Mouse (Mus musculus) induced T-regulatory cell, adult 2 months (primary cell): ENCODE measurements around the gene Ahsg.

ENCODE experiments used
- DNase-seq: peaks from one replicate; pipeline ENCODE4 v3.0.0-alpha.2; 2012; ENCODE audit warnings: low read depth

Ahsg gene

GRCm38 (mm10) chr16:22890683-22891510 is at the start of gene Ahsg:
Ahsg (plus strand) TSS chr16:22891277.
- DNase-seq, result no peak

DNA sequence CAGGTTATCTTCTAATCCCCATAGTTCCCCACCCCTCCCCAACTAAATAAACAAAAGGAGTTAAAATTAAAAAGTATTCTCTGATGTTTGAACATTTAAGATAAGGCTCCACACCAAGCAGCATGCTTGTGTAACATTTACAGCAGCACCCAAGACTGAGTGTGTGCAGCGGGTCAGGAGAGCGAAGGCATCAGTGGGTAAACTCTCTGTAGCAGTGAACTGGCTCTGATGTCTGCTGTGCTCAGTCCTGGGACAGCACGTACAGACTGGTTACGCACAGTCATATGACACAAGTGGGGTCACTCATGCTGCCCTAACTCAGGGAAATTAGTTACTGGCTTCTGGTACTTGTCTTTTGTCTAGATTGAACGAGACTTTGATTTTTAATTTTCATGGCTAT is 48.2 kb upstream of the Ahsg start:
- no peak for DNase-seq

DNA sequence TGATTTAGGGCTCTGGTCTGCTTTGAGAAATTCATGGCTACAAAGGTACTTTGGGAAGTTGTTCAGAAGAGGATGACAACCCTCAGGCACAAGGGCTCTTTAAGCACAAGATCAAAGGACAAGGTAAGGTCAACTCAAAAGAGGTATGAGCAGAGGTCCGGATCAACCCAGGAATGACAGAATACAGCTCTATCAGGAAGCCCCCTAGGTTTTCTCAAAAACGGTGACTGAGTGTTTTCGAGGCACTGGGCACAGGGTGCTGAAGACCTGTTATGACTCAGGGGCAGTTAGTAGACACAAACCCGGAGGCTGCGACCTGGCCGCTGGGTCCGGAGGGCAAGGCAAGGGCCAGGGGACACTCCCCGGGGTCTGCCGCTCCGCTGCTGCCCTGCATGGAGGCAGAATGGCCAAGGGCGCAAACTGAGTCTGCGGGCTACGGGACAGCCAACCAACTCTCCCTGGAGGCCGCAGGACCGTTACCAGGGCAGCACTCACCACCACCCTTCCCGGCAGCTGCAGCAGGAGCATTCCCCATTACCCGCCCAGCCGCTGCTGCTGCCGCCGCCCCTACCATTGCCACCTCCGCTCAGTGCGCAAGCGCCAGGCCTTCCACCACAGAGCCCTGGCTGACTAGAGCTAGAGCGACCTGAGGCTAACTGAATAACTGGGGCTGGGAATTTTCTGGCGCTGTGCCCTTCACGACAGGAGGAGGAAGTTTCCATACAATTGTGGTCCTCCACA is 46.8 kb upstream of the Ahsg start:
- DNase-seq, result no peak

GRCm38 (mm10) chr16:22844834-22845233 is 46.2 kb upstream of the Ahsg start:
- DNase-seq, result no peak

- no peak for DNase-seq
Measured at GRCm38 (mm10) chr16:22845481-22845880, 45.6 kb upstream of the Ahsg start.

- DNase-seq, result no peak
Measured at GRCm38 (mm10) chr16:22847686-22848085, 43.4 kb upstream of the Ahsg start.

DNA sequence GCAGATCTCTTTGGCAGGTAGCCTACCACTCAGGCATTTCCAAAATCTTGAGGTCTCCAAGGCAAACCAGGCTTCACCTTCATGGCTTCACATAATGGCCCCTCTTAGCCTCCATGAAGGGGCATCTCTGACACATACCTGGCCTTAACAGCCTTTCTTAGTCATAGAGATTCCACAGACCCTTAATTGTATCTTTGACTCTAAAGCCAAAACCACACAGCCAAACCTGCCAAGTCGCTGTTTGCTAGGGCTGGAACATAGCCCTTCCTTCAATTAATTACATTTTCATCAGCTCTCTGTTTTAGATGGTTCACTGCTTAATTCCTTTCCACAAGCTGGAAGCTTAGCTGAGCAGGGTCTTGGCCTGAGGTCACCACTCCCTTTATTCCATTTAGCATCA is 42.7 kb upstream of the Ahsg start:
- DNase-seq, result no peak

GRCm38 (mm10) chr16:22852709-22853108 is 38.4 kb upstream of the Ahsg start:
- DNase-seq, result no peak

DNA sequence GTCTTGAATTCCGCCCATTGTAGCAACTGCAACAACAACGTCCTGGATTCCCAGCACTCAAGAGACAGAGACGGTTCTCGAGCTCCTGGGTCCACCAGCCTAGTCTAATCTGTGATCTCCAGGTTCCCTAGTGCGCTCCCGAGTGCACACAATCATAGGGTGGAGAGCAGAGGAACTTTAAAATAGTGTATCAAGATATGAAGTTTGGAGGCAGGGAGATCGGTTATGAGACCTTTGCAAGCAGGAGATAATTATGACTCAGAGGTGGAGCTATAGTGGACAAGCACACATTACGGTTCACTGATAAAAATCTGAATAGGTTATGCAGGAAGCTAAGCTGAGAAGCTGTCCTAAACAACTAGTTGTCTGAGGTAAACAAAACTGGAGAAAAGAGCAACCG is 34.3 kb upstream of the Ahsg start:
- no peak for DNase-seq

DNA sequence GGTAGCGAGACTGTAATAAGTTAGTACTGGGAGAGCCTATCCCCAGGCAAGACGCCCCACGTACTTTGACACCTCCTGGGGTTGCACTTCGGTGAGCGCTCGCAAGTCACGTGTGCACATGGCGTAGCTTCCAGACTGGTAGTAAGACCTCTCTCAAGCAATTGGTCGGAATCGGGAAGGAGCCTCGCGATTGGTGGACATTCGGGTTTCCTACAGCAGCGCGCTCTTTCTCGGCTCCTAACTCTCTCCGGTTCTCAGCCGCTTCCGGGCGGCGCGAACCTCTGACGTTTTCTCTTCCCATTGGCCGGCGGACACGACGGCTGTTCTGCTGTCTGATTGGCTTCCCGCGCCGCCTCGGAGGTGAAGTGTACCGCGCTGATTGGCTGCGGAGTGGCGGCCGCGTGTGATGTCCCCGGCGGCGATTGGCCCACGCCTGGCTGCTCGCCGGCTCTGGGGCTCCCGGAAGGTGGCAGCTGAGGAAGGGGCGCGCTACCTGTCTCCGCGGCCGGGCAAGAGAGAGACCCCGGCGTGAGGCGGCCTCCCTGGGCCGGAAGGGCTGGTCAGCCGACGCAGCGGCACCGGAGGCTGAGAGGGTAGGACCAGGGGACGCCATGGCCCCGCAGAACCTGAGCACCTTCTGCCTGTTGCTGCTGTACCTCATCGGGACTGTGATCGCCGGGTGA is 33.5 kb upstream of the Ahsg start, which contains the start of the genes Tbccd1 and Dnajb11:
Gene Tbccd1 (minus strand): TSS at position 239 of the 683 bp plus-strand sequence.
Gene Dnajb11 (plus strand): TSS at position 415 of the 683 bp plus-strand sequence.
- peak; percentile 99 for DNase-seq

DNA sequence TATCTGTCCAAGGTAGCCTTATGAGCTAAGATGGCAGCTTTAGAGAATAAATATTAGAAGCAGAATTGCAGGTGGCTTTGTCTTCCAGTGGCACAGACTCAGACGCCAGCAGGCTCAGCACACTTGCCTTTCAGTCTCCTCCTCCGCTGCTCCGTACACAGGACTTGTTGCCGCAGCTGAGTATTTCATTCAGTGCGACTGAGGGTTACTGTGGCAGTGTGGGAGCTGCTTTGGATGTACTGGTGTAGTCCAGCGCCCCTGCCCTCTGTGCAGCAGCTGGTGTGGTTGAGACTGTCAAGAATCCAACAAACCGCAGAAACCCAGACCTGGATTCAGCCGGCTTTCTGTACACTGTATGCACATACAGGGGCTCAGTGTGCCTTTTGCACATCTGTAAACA is 18.7 kb upstream of the Ahsg start:
- no peak for DNase-seq

GRCm38 (mm10) chr16:22873369-22873768 is 17.7 kb upstream of the Ahsg start:
- no peak for DNase-seq

DNA sequence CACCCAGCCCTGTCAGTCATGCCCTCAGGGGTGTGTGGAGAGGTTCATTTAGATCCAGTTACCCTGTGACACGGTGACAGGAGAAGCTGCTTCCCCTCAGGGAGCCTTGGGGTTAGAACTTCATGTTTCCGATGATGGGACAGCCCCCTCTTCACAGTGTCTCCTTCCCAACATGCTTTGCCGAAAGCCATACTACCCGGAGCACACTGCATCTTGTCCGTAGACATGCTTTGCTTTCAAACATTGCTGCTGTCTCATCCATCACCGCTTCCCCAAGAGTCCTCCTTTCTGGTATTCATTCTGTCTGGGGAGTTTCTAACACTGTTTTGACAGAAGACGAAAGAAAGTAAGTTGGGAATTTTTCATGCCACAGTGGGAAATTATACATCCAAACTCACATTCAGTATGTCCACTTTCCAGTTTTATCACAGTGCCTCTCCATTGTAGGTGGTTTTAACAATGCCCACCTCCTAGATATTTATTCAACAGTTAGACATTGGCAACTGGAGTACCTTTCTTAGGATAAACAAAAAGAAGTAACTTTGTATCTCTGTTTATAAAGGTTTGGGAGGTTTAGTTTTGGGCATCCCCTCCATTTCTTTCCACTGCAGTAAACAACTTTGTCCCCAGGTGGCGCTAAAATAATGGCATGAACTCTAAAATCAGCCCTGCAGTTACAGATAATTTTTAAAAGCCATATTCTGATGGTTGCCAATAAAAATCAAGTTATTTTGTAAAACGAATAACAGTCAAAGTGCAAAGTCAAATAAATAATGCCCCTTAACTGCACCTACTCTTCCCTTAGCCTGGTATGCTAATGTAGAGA is 14.6 kb upstream of the Ahsg start:
- DNase-seq, result peak; percentile 70

GRCm38 (mm10) chr16:22877660-22878390 is 13.3 kb upstream of the Ahsg start:
- DNase-seq, result no peak

GRCm38 (mm10) chr16:22878716-22879115 is 12.4 kb upstream of the Ahsg start:
- no peak for DNase-seq

DNA sequence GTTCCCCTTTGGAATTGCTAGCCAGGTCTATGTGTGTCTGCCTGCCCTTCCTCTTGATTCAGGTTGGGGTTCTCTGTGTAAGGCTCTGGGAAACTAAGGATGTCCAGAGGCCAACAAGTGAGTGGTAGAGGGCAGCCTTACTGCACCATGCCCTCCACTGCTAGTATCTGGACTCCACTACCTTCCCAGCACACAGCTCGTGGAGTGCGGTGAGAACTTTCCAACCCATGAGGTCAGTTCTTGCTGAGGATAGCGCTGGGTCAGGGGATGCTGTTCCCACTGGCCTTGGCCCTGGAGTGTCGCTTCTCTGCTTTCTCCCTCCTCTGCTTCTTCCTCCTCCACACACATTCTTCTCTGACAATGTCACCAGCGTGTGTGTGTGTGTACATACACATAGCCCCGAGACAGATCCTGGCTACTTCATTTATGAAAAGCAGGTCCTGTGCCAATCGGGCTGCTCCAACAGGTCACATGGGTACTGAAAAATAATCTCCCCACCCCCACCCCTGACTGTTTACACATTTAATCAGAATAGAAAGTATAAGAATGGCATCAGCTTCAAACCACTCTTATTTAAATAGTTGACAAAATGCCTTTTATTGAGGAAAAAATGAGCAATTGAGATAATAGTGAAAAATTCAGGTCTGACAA is 11.0 kb upstream of the Ahsg start:
- no peak for DNase-seq

DNA sequence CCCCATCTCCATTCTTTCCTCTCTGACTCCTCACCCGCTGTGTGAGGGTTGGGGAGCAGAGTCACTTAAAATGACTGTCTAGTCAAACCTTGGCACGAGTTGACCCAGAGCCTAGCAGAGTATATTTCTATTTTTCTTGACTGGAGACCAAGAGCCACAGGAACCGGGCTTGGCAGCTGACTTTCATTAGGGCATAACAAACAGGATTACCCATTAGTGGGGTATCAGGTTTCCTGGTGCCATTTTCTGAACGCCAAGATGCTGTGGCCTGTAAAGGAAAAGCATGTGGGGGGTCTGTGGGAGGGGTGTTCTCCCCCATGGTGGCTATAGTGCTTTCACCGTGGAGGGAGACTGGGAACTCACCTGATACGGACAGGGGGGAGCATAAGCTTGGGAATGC is 10.2 kb upstream of the Ahsg start:
- no peak for DNase-seq

DNA sequence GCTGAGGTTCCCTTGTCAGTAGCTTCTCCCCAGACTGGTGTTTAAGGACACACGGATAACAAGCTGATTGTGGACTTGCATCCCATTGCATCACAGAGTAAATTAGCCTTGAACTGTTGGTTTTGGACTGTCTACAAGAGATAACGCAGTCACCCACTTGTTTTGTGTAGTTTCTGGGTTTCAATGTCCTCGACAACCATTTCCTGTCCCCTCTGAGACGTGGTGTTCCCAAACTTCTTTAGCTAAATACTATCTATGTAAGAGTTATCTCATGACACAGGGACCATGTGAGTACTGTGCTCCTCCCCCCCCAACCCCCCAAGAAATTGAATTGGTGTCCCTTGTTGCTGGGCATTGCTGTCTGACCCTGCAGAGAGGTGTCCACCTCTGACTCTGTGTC is 9.6 kb upstream of the Ahsg start:
- no peak for DNase-seq

DNA sequence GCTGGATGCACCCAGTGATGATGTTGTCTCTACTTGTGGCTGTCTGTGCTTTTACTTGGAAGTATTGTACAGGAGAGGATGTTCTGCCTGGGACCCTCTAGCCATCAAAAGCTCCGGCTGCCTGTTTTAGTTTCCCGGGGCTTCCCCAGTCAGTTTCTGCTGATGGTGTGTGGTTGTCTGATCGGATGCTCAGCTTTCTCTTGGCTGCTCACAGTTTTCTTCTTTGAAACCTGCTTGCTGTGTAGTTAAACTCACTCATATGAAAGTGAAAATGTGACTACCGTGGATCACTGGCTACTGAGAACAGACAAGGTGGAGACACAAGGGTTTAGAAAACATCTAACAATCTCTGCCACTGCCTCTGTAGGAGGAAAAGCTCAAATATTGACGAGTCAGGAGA is 7.6 kb upstream of the Ahsg start:
- peak; percentile 46 for DNase-seq

DNA sequence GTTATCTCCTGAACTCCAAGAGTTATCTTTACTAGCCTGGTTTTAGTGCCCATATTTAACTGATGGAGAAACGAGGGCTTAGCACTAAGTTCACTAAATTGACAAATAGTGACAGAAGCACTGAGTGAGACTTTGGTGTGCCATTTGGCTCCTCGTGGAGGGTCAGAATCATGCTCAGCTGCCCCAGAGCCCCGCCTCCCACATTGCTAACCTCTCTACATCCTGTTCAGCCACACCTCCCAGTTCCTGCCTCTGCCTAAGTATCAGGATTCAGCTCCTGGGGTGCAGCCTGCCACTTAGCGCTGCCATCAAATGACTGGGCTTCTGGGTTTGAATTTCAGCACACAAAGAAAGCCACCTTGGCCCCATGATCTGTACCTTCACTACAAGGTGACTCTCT is 5.7 kb upstream of the Ahsg start:
- DNase-seq, result peak; percentile 14

DNA sequence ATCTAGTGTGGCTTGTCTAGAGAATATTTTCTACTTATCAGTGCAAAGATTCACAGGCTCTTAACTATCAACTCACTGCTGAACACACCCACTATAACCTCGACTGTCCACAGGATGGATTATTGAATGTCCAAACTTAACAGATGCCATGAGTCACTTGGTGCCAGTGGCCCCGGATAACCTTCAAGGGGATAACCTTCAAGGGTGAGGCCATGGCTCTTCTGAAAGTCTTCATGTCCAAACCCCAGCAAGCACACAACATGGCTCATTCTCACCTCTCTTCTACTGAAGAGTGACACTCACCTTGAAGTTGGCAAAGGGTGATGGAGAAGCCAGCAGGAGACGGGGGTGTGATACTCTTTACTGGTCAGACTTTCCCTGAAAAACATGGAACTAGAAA is 4.4 kb upstream of the Ahsg start:
- no peak for DNase-seq
